Mouse (Mus musculus) stomach, postnatal 0 days (tissue): ENCODE measurements at regions not wholly inside any gene's neighbourhood (a gene's known extent, or its start where the extent isn't known, plus 50 kb on each side); places are given as distances from the start of the nearest gene placed in this dataset.

Source experiments
- CTCF ChIP-seq: IDR thresholded peaks from 2 replicates; pipeline ENCODE4 v1.5.1; 2016; ENCODE audit warnings: antibody characterized with exemption, low read depth, mild to moderate bottlenecking, moderate library complexity
- EP300 ChIP-seq: optimal IDR thresholded peaks from 2 replicates; pipeline ENCODE3; 2016; ENCODE audit warnings: antibody characterized with exemption

- TF ChIP-seq CTCF = no peak
- no peak for TF ChIP-seq EP300
Measured at GRCm38 (mm10) chr2:116950154-116950553, 71.7 kb downstream of the Tmco5 start.
